Mouse (Mus musculus) thymus, adult 2 months (tissue): ENCODE data around the gene Pkm. TPM values are rescaled to one million over a fixed set of nuclear protein-coding genes. Genes with fewer than 3 reads are reported as not detected.

Experiments used
- DNase-seq: peaks from one replicate; pipeline ENCODE4 v3.0.0; 2021
- H3K27ac ChIP-seq: fragments of 200-500 bp; 2 replicates; pipeline ENCODE4 v1.5.1; 2012; ENCODE audit warnings: low read length, control low read depth; ENCODE audit not compliant: control insufficient read depth, insufficient read depth
- H3K27me3 ChIP-seq: fragments of 200-500 bp; 2 replicates; pipeline ENCODE4 v1.6.1; 2012; ENCODE audit warnings: mild to moderate bottlenecking, low read length, moderate library complexity, mixed read lengths; ENCODE audit not compliant: control insufficient read depth, insufficient read depth
- H3K36me3 ChIP-seq: fragments of 200-500 bp; 2 replicates; pipeline ENCODE4 v1.6.1; 2012; ENCODE audit warnings: mild to moderate bottlenecking, low read length, moderate library complexity; ENCODE audit not compliant: control insufficient read depth, insufficient read depth
- H3K4me1 ChIP-seq: fragments of 200-500 bp; replicated peaks from 2 replicates; pipeline ENCODE4 v1.6.1; 2012; ENCODE audit warnings: low read length; ENCODE audit not compliant: control insufficient read depth, insufficient read depth
- H3K4me3 ChIP-seq: fragments of 200-500 bp; 2 replicates; pipeline ENCODE4 v1.5.1; 2012; ENCODE audit warnings: mild to moderate bottlenecking, low read length, control low read depth, moderate library complexity; ENCODE audit not compliant: control insufficient read depth, insufficient read depth
- CTCF ChIP-seq: fragments of 200-500 bp; IDR thresholded peaks from 2 replicates; pipeline ENCODE4 v1.5.1; 2012; ENCODE audit warnings: mild to moderate bottlenecking, control low read depth, low read length, moderate library complexity, borderline replicate concordance; ENCODE audit not compliant: control insufficient read depth, poor library complexity, insufficient read depth; ENCODE audit errors: extremely low read depth
- POLR2A ChIP-seq: fragments of 200-500 bp; IDR thresholded peaks from 2 replicates; pipeline ENCODE4 v1.6.1; 2012; ENCODE audit warnings: mild to moderate bottlenecking, low read length, control low read depth, moderate library complexity; ENCODE audit not compliant: control insufficient read depth, poor library complexity, insufficient read depth; ENCODE audit errors: extremely low read depth
- WGBS: fragments of 180-500 bp; shearing (Covaris S2); methylation state at CpG from one replicate; pipeline ENCODE4 v1.1.7; 2018; 5-methylcytosine and 5-hydroxymethylcytosine counted together
- polyA plus RNA-seq: library from polyadenylated mRNA; depleted of rRNA; stranded (reverse); fragments of >200 nt; gene quantifications from 2 replicates; pipeline ENCODE4 v1.2.3, GENCODE M21; 2012; rRNA removed

Gene Pkm
- polyA plus RNA-seq, result 916 and 1,063 TPM in 2 replicates

GRCm38 (mm10) chr9:59655958-59656634 lies at the start of gene Pkm:
TSS of gene Pkm (plus strand) at chr9:59656368.
- Histone ChIP-seq H3K4me3 (peak within 1 kb of the TSS; percentile 65), H3K27me3 (no peaks in the 10 kb centered on the region), H3K36me3 (0 out of 2 replicates have a peak, but pooled peaks cover 2% of the 10 kb centered on the region), H3K27ac (peak within 1 kb of the TSS; percentile 63), H3K4me1 (peaks cover 14% of the 10 kb centered on the region)
- under 1% methylated on average over 46 of the region's 46 CpGs for WGBS
- peak; percentile 96 for DNase-seq
- TF ChIP-seq POLR2A (peak; percentile 85), CTCF (peak; percentile 37; the same call in 1 of the 2 replicates)

GRCm38 (mm10) chr9:59610950-59611349 lies 45.2 kb upstream of the Pkm start:
- Histone ChIP-seq H3K36me3 (no peaks in the 10 kb centered on the region), H3K4me1 (no peaks in the 10 kb centered on the region), H3K4me3 (no peak overlapping the region), H3K27ac (no peak overlapping the region), H3K27me3 (no peaks in the 10 kb centered on the region)
- DNase-seq, result no peak
- WGBS, result 87% methylated on average over 2 of the region's 2 CpGs
- TF ChIP-seq CTCF (no peak), POLR2A (no peak)

- no peaks in the 10 kb centered on the region for H3K27me3 ChIP-seq
- H3K36me3 ChIP-seq, result no peaks in the 10 kb centered on the region
- TF ChIP-seq POLR2A (no peak), CTCF (no peak)
- 0 out of 2 replicates have a peak, but pooled peaks cover 2% of the 10 kb centered on the region for H3K4me1 ChIP-seq
- H3K4me3 ChIP-seq, result no peak overlapping the region
- DNase-seq, result no peak
- WGBS, result 88% methylated on average over 2 of the region's 2 CpGs
- H3K27ac ChIP-seq, result no peak overlapping the region
Observed at GRCm38 (mm10) chr9:59615797-59616196, 40.4 kb upstream of the Pkm start.

- TF ChIP-seq POLR2A (peak; percentile 71; the same call in 1 of the 2 replicates), CTCF (peak; percentile 75)
- Histone ChIP-seq H3K4me1 (0 out of 2 replicates have a peak, but pooled peaks cover 2% of the 10 kb centered on the region), H3K27me3 (no peaks in the 10 kb centered on the region), H3K27ac (peak within 1 kb of the TSS; percentile 20), H3K36me3 (no peaks in the 10 kb centered on the region), H3K4me3 (peak within 1 kb of the TSS; percentile 72)
- DNase-seq, result peak; percentile 100
- WGBS, result under 1% methylated on average over 36 of the region's 36 CpGs
Observed at GRCm38 (mm10) chr9:59616622-59617306, 39.4 kb upstream of the Pkm start, which contains the start of gene Parp6. TSS of gene Parp6 (plus strand) at chr9:59617284.

GRCm38 (mm10) chr9:59617307-59617973 lies 38.7 kb upstream of the Pkm start:
- Histone ChIP-seq H3K27ac (no peak overlapping the region), H3K27me3 (no peaks in the 10 kb centered on the region), H3K4me1 (0 out of 2 replicates have a peak, but pooled peaks cover 2% of the 10 kb centered on the region), H3K36me3 (peaks cover 2% of the 10 kb centered on the region; the same call in 1 of the 2 replicates), H3K4me3 (peak overlapping the region; percentile 72)
- no peak for TF ChIP-seq CTCF
- peak; percentile 86; the same call in 1 of the 2 replicates for TF ChIP-seq POLR2A
- under 1% methylated on average over 52 of the region's 58 CpGs for WGBS
- DNase-seq, result peak; percentile 50

- TF ChIP-seq CTCF, result no peak
- no peak for TF ChIP-seq POLR2A
- H3K36me3 ChIP-seq, result peaks cover 76% of the 10 kb centered on the region
- no peak overlapping the region for H3K27ac ChIP-seq
Observed at GRCm38 (mm10) chr9:59638372-59638771, 17.8 kb upstream of the Pkm start.

More at GRCm38 (mm10) chr9:59638372-59638771, 17.8 kb upstream of the Pkm start:
- WGBS, result 93% methylated on average over 1 of the region's 1 CpGs
- Histone ChIP-seq H3K4me3 (no peak overlapping the region), H3K4me1 (no peaks in the 10 kb centered on the region), H3K27me3 (no peaks in the 10 kb centered on the region)
- no peak for DNase-seq
